Mouse (Mus musculus): ENCODE results near the gene Tent4b.

GRCm38 (mm10) chr8:88228800-88229199, 29.8 kb downstream of the Tent4b start:
- TF ChIP-seq CTCF (IDR thresholded peaks at IDR 0.05; ENCODE audit: low read depth, low read length), result no peak
- no peak for TF ChIP-seq POLR2A (IDR thresholded peaks at IDR 0.05; ENCODE audit: borderline replicate concordance, low read depth, low read length)
